Mouse (Mus musculus): ENCODE results near the gene Rita1.

DNA sequence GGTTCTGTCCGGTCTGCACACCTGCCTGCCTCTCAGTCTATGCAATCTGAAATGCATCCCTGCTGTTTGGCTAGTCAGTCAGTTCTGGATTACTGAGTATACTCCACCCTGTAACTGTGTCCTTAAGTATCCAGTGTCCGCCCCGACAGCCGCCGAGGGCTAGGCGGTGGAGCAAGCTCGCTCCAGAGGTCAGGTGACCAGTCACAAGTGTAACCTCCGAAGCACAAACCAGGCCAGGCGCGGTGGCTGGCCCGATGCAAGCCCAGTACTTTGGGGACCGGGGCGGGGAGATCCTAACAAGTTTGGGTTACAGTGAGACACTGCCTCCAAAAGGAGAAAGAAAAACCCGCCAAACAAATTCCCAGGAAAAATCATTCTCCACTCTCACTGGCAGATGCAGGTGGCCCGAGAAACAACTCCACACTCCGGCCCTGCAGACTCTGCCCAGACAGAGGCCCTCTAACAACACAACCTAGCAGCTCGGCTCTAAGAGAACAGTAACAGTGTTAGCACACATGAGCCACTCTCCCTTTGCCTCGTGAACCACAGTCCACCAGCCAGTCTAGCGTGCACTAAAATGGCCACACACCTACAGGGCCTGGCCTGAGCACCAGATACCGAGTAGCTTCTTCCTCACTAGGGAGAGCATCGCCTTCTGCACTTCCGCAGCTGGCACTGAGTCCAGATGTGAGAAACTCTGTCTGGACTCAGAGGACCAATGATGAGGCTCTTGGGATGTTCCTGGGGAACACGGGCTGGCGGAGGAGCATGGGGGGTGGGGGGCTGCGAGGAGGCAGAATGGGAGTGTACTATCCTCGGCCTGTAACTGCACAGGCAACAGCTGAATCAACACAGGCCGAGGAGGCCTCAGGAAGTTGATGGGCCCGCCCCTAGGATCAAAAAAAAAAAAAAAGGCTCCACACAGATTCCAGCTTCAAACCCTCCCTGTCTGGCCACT is 49.2 kb downstream of the Rita1 start:
- no peak for TF ChIP-seq CTCF (IDR thresholded peaks at IDR 0.05; ENCODE audit: low read depth)
- no peak for TF ChIP-seq EP300 (IDR thresholded peaks at IDR 0.05; ENCODE audit: low read depth)
